12 mouse cellular contexts compared by ENCODE assay signal in the genomic region with DNA sequence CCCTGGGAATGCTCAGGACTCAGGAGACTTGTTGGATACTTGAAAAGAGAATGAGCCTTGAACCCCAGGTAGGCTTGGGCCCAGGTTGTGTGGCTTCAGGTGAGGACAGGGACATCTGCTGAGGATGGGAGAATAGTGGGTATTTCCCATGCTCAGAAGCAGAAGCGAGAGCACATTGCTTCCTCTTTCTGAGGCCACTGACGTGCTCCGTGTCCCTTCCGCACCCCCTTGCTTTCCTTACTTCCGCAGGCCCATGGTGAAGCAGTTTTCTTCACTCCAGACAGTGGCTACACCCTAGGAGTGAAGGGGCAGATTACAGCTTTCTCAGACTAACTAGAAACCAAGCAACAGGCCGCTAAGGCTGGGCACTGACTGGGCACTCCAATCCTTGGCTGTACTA. TPM values are rescaled to one million over a fixed set of nuclear protein-coding genes. Genes with fewer than 3 reads are reported as not detected.
DNase-seq lines count a peak whose midpoint lies in the region; ATAC-seq and TF ChIP-seq lines count a peak whose summit lies in the region.
"Had no signal": no experiment of that assay in that cellular context is flagged by ENCODE, and none has a peak within 500 bp of the region (broad histone marks: within the 10 kb centered on the region; RNA-seq: fewer than 3 reads in every experiment).

No protein-coding gene starts in this region.

- no peak overlapping the region for H3K4me3 ChIP-seq in forebrain, embryonic 12.5 days (replicated peaks)
- no peak overlapping the region for H3K4me3 ChIP-seq in hindbrain, postnatal 0 days (ENCODE audit: low read length)
- H3K4me3 ChIP-seq: limb, embryonic 13.5 days; neural tube, embryonic 13.5 days had no signal

- intact Hi-C loops in heart, postnatal 36 days (cut with DNase I): no loop called here

- no peak for ATAC-seq in forebrain, embryonic 12.5 days (ENCODE audit: low FRiP score)
- no peak for ATAC-seq in hindbrain, postnatal 0 days
- ATAC-seq: intestine, embryonic 16.5 days had no signal

- TF ChIP-seq CTCF in hindbrain, postnatal 0 days (IDR thresholded peaks at IDR 0.05; ENCODE audit: low read depth): no peak

- no peaks in the 10 kb centered on the region for H3K4me1 ChIP-seq in forebrain, embryonic 12.5 days
- H3K4me1 ChIP-seq in hindbrain, postnatal 0 days (ENCODE audit: insufficient read depth, low read length): no peaks in the 10 kb centered on the region
- H3K4me1 ChIP-seq: limb, embryonic 13.5 days; neural tube, embryonic 13.5 days had no signal

- H3K27me3 ChIP-seq in forebrain, embryonic 12.5 days: no peaks in the 10 kb centered on the region
- H3K27me3 ChIP-seq in hindbrain, postnatal 0 days (ENCODE audit: insufficient read depth, low read length): no peaks in the 10 kb centered on the region
- H3K27me3 ChIP-seq: limb, embryonic 13.5 days; neural tube, embryonic 13.5 days had no signal

- peak; percentile 21 for DNase-seq in gastrocnemius, adult 18-20 months (ENCODE audit: low spot score)
- DNase-seq in gastrocnemius, adult 8-10 months (ENCODE audit: low spot score in 2 of 2): no peak
- peak; percentile 49 for DNase-seq in CD4-positive, CD25-positive, alpha-beta regulatory T cell, adult 2 months (ENCODE audit: low read depth, low spot score)
- DNase-seq in heart, postnatal 36 days: peak; percentile 24 to 33
- DNase-seq in monocyte, adult 2 months (ENCODE audit: low read depth in 1 of 2, low spot score in 2 of 2): peak; percentile 87 to 90
- DNase-seq in cerebellum, postnatal 14 days: no peak
- no peak for DNase-seq in hindbrain, postnatal 0 days (ENCODE audit: low spot score)
- DNase-seq: thymus, postnatal 25 days had no signal

- H3K4me2 ChIP-seq in forebrain, embryonic 12.5 days: no peak overlapping the region
- no peak overlapping the region for H3K4me2 ChIP-seq in hindbrain, postnatal 0 days (ENCODE audit: low read depth, low read length)
- H3K4me2 ChIP-seq: limb, embryonic 13.5 days; neural tube, embryonic 13.5 days had no signal

- no peak overlapping the region for H3K27ac ChIP-seq in forebrain, embryonic 12.5 days
- H3K27ac ChIP-seq in hindbrain, postnatal 0 days: no peak overlapping the region
- H3K27ac ChIP-seq: limb, embryonic 13.5 days; neural tube, embryonic 13.5 days had no signal

- H3K9me3 ChIP-seq in forebrain, embryonic 12.5 days: no peaks in the 10 kb centered on the region
- H3K9me3 ChIP-seq in hindbrain, postnatal 0 days (ENCODE audit: low read length): no peaks in the 10 kb centered on the region
- H3K9me3 ChIP-seq: limb, embryonic 13.5 days; neural tube, embryonic 13.5 days had no signal

- no peak overlapping the region for H3K9ac ChIP-seq in forebrain, embryonic 12.5 days
- H3K9ac ChIP-seq in hindbrain, postnatal 0 days (replicated peaks; ENCODE audit: low read length): no peak overlapping the region
- H3K9ac ChIP-seq: limb, embryonic 13.5 days; neural tube, embryonic 13.5 days had no signal

- H3K36me3 ChIP-seq in forebrain, embryonic 12.5 days (replicated peaks): no peaks in the 10 kb centered on the region
- H3K36me3 ChIP-seq in hindbrain, postnatal 0 days (ENCODE audit: insufficient read depth, low read length): no peaks in the 10 kb centered on the region
- H3K36me3 ChIP-seq: limb, embryonic 13.5 days; neural tube, embryonic 13.5 days had no signal

- 90% methylated on average over 6 of the region's 6 CpGs for WGBS in forebrain, embryonic 12.5 days
- 90% methylated on average over 6 of the region's 6 CpGs for WGBS in hindbrain, postnatal 0 days

RNA-seq across cellular contexts. Expression of gene Il10ra, which starts 22.9 kb away (rescaled TPM):
- total RNA-seq in gastrocnemius, adult 18-20 months (2021): under 1 TPM; 0.43 to 0.64 TPM
- under 1 TPM; 0.15 to 0.36 (median 0.28) TPM for total RNA-seq in gastrocnemius, adult 8-10 months (2022)
- total RNA-seq in heart, postnatal 36 days (2021): 1 to 10 TPM; 1.7 to 2.4 TPM
- polyA plus RNA-seq in forebrain, embryonic 12.5 days (2016; fragmentation: Nextera tagmentation; extraction: Ambion mirVana): 0.54 and 0.63 TPM in 2 replicates
- 1.4 and 1.5 TPM in 2 replicates for total RNA-seq in hindbrain, postnatal 0 days (2014; rRNA removed)
- polyA plus RNA-seq in hindbrain, postnatal 0 days (2015; fragmentation: Nextera tagmentation; extraction: Ambion mirVana): 0.70 and 0.83 TPM in 2 replicates

RNA-seq across cellular contexts. Expression of gene Tmprss4, which starts 42.2 kb away (rescaled TPM):
- total RNA-seq in gastrocnemius, adult 18-20 months (2021): not detected
- not detected for total RNA-seq in gastrocnemius, adult 8-10 months (2022)
- not detected for total RNA-seq in heart, postnatal 36 days (2021)
- polyA plus RNA-seq in forebrain, embryonic 12.5 days (2016; fragmentation: Nextera tagmentation; extraction: Ambion mirVana): 0.11 and 0.47 TPM in 2 replicates
- 1.1 TPM in 1 of 2 replicates, not detected in the other for total RNA-seq in hindbrain, postnatal 0 days (2014; rRNA removed)
- polyA plus RNA-seq in hindbrain, postnatal 0 days (2015; fragmentation: Nextera tagmentation; extraction: Ambion mirVana): not detected in 2 replicates
- polyA plus RNA-seq: neural tube, embryonic 13.5 days had no signal

Comparison
In these comparisons a context has a peak if more than half of its experiments do, and no peak if none do; other contexts are left out.
1. DNase-seq: peak in gastrocnemius, adult 18-20 months (single experiment), CD4-positive, CD25-positive, alpha-beta regulatory T cell, adult 2 months (single experiment), heart, postnatal 36 days (2 of 2) and monocyte, adult 2 months (2 of 2); none in gastrocnemius, adult 8-10 months (0 of 2), cerebellum, postnatal 14 days (0 of 2) and hindbrain, postnatal 0 days (single experiment).